Mouse (Mus musculus) c-Kit-positive CD71-positive TER-119-positive erythroid progenitor cells, embryonic 14.5 days (primary cell): ENCODE measurements around the gene Ror2.

Source experiments
- DNase-seq: peaks from one replicate; pipeline ENCODE4 v3.0.0-alpha.2; 2013; ENCODE audit warnings: low spot score

Ror2 gene

GRCm38 (mm10) chr13:53194306-53194705 is 91.6 kb downstream of the Ror2 start:
- no peak for DNase-seq

DNA sequence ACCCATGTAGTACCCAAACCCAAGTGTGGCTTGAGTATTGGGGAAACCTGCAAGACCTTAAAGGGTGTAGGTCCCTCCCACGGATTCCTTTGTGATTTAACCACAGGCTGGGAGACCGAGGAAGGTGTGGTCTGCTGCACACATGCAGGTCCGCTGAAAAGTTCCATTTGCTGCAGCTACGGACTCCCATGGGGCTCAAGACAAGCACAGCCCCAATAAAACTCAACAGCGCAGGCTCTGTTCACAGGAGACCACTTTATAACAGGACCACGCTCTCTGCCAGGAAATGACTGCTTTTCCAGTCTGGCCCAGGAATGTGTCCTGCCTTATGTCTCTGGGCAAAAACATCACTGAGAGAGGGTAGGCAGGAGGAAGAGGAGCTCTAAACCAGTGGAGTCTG is 92.2 kb downstream of the Ror2 start:
- no peak for DNase-seq

- no peak for DNase-seq
Measured at GRCm38 (mm10) chr13:53192286-53192685, 93.6 kb downstream of the Ror2 start.

DNA sequence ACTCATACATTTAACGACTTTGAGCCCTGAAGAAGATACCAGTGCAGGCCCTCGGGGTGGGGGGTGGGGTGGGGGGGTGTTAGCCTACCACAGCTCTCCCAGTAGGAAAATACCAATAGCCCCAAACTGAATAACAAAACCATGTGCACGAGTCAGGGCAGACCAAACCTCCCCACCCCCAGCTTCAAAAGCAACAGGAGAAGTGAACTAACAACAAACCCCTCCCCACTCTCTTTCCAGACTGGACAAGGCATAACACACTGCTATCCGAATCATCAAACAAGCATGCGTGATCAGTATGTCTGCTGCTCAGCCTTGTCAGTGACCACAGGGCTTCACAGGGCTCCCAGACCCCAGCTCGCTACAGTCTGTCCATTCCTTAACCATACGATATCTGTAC is 94.3 kb downstream of the Ror2 start:
- DNase-seq: no peak

DNA sequence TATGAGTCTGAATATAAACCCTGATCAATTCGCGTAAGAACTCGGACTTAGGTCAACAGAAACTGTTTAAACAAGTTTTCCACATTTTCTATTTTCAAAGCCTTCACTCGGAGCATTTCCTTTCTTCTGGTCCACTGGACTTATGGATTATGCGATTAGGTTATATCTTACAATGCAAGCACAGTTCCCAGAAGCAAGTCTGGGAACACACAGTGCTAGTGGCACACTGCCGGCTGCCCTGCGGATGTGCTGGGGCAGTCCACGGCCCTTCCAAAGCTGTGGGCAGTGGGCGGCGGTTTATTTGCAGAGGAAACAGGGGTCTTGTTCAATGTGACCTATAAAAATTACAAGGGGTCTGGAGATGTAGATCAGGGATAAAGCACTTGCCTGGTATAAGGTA is 97.0 kb downstream of the Ror2 start:
- DNase-seq: no peak

GRCm38 (mm10) chr13:53184858-53185257 is 101.1 kb downstream of the Ror2 start:
- no peak for DNase-seq

- DNase-seq: no peak
Measured at GRCm38 (mm10) chr13:53184149-53184548, 101.8 kb downstream of the Ror2 start.

DNA sequence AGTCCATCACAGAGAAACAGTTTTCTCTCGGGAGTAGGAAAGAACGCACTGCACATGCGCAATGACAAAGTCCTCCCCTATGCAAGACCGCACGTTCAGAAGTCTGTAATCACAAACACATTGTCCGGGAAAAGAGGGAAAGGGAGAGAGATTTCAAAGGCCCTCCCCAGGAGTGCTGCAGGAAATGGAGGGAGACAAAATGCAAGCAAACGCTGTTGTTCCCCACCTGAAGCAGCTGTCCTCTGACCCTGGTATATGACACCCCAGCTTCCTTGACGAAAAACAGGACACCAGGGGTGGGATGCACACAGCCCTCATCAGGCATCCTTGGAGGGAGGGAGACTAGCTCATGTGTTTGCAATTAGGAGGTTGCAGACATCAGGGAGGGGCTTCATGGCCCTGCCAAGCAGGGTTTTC is 102.8 kb downstream of the Ror2 start:
- no peak for DNase-seq

GRCm38 (mm10) chr13:53178594-53178993 is 107.3 kb downstream of the Ror2 start:
- DNase-seq: no peak

DNA sequence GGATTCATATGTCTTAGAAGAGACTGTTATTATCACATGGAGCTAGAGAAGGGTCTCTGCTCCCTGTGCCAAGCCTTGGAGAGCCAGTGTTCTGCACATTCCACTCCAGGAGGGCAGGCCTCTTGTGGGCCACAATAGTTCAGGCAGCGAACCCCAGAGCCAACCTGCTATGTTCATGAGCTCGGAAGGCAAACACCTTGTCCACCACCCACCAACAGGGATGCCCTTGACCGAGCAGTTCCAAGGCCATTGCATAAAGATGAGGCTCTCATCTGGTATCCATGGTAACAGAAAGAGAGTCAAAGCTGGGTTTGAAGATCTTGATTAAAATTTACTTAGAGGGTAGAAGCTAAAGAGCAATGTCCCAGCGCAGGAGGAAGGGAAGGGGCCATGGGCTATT is 107.8 kb downstream of the Ror2 start:
- no peak for DNase-seq

- no peak for DNase-seq
Measured at GRCm38 (mm10) chr13:53177424-53177718, 108.6 kb downstream of the Ror2 start.

GRCm38 (mm10) chr13:53176695-53177423 is 109.1 kb downstream of the Ror2 start:
- DNase-seq: no peak

- no peak for DNase-seq
Measured at GRCm38 (mm10) chr13:53175041-53175440, 110.9 kb downstream of the Ror2 start.

DNA sequence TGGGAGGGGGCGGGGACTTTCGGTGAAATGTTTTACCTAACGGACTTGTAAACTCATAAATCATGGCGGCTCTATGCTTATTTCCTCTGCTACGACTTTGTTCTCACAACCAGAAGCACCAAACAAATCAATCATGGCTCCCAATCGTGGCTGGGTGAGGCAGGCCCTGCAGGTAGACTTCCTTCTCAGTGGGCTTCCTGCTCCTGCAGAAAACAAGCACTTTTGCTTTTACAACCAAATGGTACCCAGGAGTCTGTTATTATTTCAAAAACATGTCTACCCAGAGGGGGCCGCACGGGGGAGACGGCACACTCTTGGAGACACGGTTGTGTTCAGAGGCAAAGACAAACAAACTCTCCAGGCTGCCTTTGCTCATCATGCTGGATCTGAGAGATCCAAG is 122.3 kb downstream of the Ror2 start:
- no peak for DNase-seq

DNA sequence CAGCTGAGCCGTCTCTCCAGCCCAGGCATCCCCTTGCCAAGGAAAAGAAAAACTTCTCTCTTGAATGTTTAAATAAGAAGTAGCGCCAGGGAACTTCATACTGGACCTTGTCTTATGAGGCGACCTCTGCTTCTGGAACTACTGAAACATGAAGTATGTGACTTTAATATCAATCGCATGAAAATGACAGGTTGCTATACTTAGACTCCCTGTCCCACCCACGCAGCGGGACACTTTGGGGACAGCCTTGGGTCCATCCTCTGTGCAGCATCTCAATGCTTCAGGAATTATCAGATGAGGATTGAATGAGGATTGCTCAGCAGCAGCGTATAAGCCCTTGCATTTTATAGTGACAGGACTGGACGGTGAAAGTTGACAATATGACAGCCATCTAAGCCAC is 122.9 kb downstream of the Ror2 start:
- no peak for DNase-seq

DNA sequence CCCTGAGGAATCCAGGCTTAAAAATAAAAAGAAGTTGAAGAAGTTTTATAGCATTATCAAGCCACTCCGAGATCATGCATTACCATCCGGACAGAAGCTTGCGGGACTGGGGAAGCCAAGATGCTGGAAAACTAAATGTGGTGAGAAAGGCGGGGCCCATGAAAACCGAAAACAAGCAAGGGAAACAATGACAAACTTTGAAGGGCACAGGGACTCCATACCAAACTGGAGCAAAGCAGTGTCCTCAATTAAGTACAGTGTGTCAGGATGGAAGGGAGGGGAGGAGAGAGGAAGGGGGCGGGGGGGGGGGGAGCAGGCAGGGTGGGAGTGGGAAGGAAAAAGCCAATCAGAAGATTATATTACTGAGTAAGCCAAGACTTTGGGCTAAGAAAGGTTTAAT is 126.4 kb downstream of the Ror2 start:
- no peak for DNase-seq

DNA sequence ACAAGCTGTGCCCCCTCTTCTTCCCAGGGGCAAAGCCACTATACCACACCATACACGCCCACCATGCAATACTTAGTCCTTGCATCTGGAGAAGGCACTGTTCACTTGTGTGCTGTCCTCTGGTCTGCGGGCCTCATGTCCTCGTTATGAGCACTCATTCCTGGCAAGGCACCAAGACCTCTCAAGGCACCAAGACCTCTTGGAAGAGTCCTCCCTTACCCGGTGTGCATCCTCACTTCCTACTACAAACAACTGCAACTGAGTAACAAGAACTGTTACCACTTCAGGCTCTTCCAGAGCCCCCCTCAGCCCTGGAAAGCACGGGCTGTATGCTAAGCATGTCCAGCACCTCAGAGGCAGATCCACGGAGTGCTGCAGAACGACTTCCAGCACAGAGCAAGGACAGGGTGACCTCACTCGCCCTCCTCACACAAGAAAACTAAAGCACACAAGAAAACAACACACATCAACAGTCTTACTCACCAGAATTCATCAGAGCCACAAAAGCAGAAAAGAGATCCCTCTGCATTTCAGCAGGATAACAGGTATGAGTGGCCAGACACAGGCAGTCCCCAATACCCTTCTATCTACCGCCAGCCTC is 127.4 kb downstream of the Ror2 start:
- no peak for DNase-seq

- no peak for DNase-seq
Measured at GRCm38 (mm10) chr13:53156911-53157310, 129.0 kb downstream of the Ror2 start.

GRCm38 (mm10) chr13:53156282-53156681 is 129.6 kb downstream of the Ror2 start:
- no peak for DNase-seq

GRCm38 (mm10) chr13:53145511-53145910 is 140.4 kb downstream of the Ror2 start:
- no peak for DNase-seq

GRCm38 (mm10) chr13:53143076-53143475 is 142.8 kb downstream of the Ror2 start:
- DNase-seq: no peak

DNA sequence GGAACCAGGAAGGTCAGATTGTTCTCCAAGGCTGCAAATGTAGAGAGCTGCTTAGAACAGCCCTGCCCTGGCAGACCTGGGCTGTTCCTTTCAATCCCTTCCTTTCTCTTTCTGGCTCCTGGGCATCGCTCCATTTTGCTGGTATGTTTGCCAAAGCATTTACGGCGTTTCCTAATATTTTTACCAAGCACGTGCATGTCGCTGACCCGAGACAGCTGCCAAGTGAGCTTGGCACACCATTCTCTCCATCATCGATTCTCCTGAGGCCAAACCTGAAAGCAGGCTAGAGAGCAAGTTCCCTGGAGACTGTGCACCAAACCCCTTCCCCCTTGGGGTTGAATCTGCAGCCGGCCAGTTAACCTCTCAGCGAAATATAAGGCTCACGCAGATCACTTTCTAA is 143.7 kb downstream of the Ror2 start:
- no peak for DNase-seq

GRCm38 (mm10) chr13:53140298-53140697 is 145.6 kb downstream of the Ror2 start:
- DNase-seq: no peak

DNA sequence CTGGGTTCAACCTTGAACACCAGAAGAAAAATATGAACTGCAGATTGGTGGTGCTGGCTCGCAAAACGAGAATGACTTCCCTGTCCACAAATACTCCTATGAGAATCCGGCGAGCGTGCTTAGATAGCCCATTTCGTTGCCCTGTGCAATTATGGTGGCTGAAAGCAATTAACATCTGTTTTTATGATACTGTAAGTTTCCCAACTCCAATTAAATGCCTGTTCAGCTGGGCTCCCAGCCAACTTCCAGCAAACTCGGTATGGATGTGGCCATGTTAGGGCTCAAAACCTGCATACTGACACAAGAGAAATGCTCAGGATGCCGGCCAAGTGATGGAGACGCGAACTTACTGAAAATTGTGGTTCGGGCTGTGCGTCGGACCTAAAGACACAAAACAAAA is 155.4 kb downstream of the Ror2 start:
- DNase-seq: no peak
